Mouse (Mus musculus): Measurements from ENCODE around the gene Asic1. TPM values are rescaled to one million over a fixed set of nuclear protein-coding genes. Genes with fewer than 3 reads are reported as not detected.

Asic1 gene
- polyA plus RNA-seq, 1 experiment from 2014 or later: 68.9 TPM

GRCm38 (mm10) chr15:99703676-99704040, 33.5 kb downstream of the Asic1 start:
- Histone ChIP-seq H3K9ac (replicated peaks) (peak overlapping the region; percentile 93), H3K4me3 (replicated peaks) (peak overlapping the region; percentile 84), H3K9me3 (replicated peaks) (no peaks in the 10 kb centered on the region), H3K36me3 (peaks cover 44% of the 10 kb centered on the region), H3K27me3 (replicated peaks) (no peaks in the 10 kb centered on the region), H3K4me2 (peak overlapping the region; percentile 82), H3K27ac (replicated peaks) (peak overlapping the region; percentile 98), H3K4me1 (peaks cover 36% of the 10 kb centered on the region)
- ATAC-seq (ENCODE audit: low FRiP score): no peak
- WGBS: 56% methylated on average over 5 of the region's 5 CpGs

DNA sequence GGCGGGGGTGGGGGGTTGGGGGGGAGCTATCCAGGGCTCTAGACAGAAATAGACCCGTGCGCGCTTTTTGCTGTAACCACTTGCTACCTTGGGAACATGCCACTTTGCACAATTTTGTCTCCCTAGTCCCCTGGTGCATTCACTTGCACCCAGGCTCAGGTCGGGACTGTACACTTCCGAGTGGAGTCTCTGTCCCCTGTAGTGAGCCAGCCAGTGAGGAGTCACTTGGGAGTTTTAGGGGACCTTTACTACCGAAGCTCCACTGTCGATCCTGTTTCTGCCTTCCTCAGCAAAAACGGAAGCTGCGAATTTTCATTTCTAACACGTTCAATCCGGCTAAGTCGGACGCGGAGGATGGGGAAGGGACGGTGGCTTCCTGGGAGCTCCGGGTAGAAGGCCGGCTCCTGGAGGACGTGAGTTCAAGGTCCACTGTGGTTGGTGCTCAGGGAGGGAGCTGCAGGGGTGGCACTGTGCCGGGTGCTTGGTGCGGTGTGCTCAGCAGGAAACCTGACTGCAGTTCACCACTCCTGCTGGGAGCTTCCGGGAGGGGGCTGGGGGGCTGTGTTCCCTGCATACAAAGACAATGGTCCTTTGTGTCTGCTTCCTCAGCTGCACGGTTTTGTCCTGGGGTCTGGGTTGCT, 34.0 kb downstream of the Asic1 start:
- H3K9me3 ChIP-seq (replicated peaks): no peaks in the 10 kb centered on the region

GRCm38 (mm10) chr15:99704881-99705280, 34.7 kb downstream of the Asic1 start:
- Histone ChIP-seq H3K36me3 (peaks cover 44% of the 10 kb centered on the region), H3K4me3 (replicated peaks) (peak overlapping the region; percentile 84), H3K27me3 (replicated peaks) (no peaks in the 10 kb centered on the region), H3K27ac (replicated peaks) (peak overlapping the region; percentile 98), H3K9me3 (replicated peaks) (no peaks in the 10 kb centered on the region), H3K4me2 (peak overlapping the region; percentile 82), H3K4me1 (peaks cover 36% of the 10 kb centered on the region), H3K9ac (replicated peaks) (peak overlapping the region; percentile 93; the same call in 1 of the 2 replicates)
- 7% methylated on average over 7 of the region's 7 CpGs for WGBS
- ATAC-seq (ENCODE audit: low FRiP score): no peak

More for the DNA sequence above, 34.0 kb downstream of the Asic1 start:
- no peak for ATAC-seq (ENCODE audit: low FRiP score)
- Histone ChIP-seq H3K27ac (replicated peaks) (peak overlapping the region; percentile 98), H3K36me3 (peaks cover 44% of the 10 kb centered on the region), H3K4me3 (replicated peaks) (peak overlapping the region; percentile 84), H3K4me1 (peaks cover 36% of the 10 kb centered on the region), H3K9ac (replicated peaks) (peak overlapping the region; percentile 93), H3K27me3 (replicated peaks) (no peaks in the 10 kb centered on the region), H3K4me2 (peak overlapping the region; percentile 82)
- WGBS: 12% methylated on average over 23 of the region's 23 CpGs

GRCm38 (mm10) chr15:99705440-99706048, 35.4 kb downstream of the Asic1 start, which contains the start of gene Gm17349:
Gene Gm17349 (minus strand): TSS chr15:99705490.
- H3K36me3 ChIP-seq: peaks cover 49% of the 10 kb centered on the region

DNA sequence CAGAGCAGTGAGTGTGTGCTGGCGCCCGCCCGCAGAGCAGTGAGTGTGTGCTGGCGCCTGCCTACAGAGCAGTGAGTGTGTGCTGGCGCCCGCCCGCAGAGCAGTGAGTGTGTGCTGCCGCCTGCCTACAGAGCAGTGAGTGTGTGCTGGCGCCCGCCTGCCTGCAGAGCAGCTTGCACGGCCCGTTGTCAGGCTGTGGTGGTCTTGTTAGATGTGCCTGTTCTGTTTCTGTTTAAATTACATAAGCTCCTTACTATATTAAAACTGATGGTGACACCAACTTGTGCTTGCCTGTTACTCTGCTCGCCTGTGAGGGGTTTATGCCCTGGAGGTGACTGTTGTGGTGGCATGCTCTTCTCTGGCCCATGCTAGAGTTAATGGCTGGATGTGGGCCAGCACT, 38.0 kb downstream of the Asic1 start:
- Histone ChIP-seq H3K4me2 (no peak overlapping the region), H3K27me3 (replicated peaks) (no peaks in the 10 kb centered on the region), H3K9me3 (replicated peaks) (no peaks in the 10 kb centered on the region), H3K4me1 (peaks cover 23% of the 10 kb centered on the region), H3K9ac (replicated peaks) (no peak overlapping the region), H3K4me3 (replicated peaks) (no peak overlapping the region), H3K36me3 (peaks cover 75% of the 10 kb centered on the region), H3K27ac (replicated peaks) (no peak overlapping the region)
- 97% methylated on average over 13 of the region's 13 CpGs for WGBS
- ATAC-seq (ENCODE audit: low FRiP score): no peak

More at GRCm38 (mm10) chr15:99705440-99706048, 35.4 kb downstream of the Asic1 start, which contains the start of gene Gm17349:
- Histone ChIP-seq H3K9ac (replicated peaks) (peak within 1 kb of the TSS; percentile 93), H3K4me2 (peak within 1 kb of the TSS; percentile 82), H3K4me1 (peaks cover 36% of the 10 kb centered on the region), H3K4me3 (replicated peaks) (peak within 1 kb of the TSS; percentile 84), H3K9me3 (replicated peaks) (no peaks in the 10 kb centered on the region), H3K27ac (replicated peaks) (peak within 1 kb of the TSS; percentile 98), H3K27me3 (replicated peaks) (no peaks in the 10 kb centered on the region)
- 66% methylated on average over 11 of the region's 11 CpGs for WGBS
- no peak for ATAC-seq (ENCODE audit: low FRiP score)

- peaks cover 83% of the 10 kb centered on the region for H3K36me3 ChIP-seq
- H3K4me2 ChIP-seq: no peak overlapping the region
- H3K27me3 ChIP-seq (replicated peaks): no peaks in the 10 kb centered on the region
- peaks cover 21% of the 10 kb centered on the region for H3K4me1 ChIP-seq
- WGBS: 92% methylated on average over 10 of the region's 10 CpGs
- H3K9me3 ChIP-seq (replicated peaks): no peaks in the 10 kb centered on the region
- no peak overlapping the region for H3K9ac ChIP-seq (replicated peaks)
- H3K27ac ChIP-seq (replicated peaks): no peak overlapping the region
- no peak for ATAC-seq (ENCODE audit: low FRiP score)
- no peak overlapping the region for H3K4me3 ChIP-seq (replicated peaks)
Measured at GRCm38 (mm10) chr15:99710221-99711190, 40.3 kb downstream of the Asic1 start.

DNA sequence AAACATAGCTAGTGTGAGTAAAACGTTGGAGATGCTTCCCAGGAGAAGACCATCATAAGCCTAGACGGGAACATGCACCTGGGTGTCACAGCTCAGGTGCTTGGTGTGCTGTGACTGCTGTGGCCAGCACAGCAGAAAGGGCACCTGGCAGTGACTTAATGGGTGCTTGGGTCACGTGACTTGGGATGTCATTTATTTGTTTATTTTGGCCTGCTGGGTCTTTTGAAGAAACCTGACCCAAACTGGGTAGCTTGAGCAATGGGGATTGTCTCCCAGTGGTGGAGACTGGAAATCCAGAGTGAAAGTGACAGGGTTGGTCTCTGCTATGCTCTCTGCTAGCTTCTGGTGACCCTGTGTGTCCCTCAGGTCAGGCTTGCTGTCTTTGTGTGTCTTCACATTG, 41.3 kb downstream of the Asic1 start:
- no peak for ATAC-seq (ENCODE audit: low FRiP score)
- H3K4me3 ChIP-seq (replicated peaks): no peak overlapping the region
- no peak overlapping the region for H3K4me2 ChIP-seq
- H3K36me3 ChIP-seq: peaks cover 75% of the 10 kb centered on the region
- no peak overlapping the region for H3K9ac ChIP-seq (replicated peaks)
- H3K27me3 ChIP-seq (replicated peaks): no peaks in the 10 kb centered on the region
- 71% methylated on average over 3 of the region's 3 CpGs for WGBS
- no peak overlapping the region for H3K27ac ChIP-seq (replicated peaks)
- peaks cover 29% of the 10 kb centered on the region for H3K4me1 ChIP-seq
- H3K9me3 ChIP-seq (replicated peaks): no peaks in the 10 kb centered on the region

DNA sequence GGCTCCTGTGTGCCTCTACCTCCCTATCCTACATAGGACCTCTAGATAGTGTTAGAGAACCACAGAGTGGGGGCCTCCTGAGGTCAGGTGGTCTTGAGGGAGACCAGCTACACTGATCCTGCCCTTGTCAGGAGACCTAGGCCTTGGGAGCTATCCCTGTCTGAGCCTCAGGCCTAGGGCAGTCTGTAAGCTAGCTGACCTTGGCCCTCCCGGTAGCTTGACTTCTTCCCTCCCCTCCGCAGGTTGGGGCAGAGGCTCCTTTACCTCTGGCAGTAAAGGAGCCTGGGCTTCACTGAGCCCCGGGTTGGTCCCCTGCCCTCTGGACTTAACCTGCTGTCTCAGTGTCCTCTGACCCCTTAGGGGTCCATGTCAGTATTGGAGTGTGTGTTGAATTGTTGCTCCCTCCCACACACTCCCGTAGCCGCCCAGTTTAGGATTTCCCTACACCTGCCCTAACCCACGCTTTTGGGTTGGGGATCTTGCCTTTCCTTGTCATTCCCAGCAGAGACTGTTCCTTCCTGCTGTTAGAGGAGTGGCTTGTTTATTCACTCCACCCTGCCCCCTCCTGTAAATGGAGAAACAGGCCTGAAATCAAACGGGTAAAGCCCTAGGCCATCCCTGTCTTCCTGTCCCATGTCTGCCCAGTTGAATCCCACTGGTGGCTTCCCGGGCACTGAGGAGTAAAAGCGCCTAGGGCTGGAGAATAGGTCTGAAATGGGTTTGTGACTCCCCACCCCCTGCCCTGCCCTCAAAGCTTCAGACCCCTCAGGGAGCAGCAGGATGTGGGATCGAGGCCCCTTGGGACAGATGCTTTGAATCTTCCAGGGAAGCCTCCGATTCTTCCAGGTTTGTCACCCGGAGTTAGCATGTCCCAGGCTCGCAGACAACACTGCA, 42.7 kb downstream of the Asic1 start:
- Histone ChIP-seq H3K4me3 (replicated peaks) (no peak overlapping the region), H3K9me3 (replicated peaks) (no peaks in the 10 kb centered on the region), H3K36me3 (peaks cover 63% of the 10 kb centered on the region), H3K4me2 (no peak overlapping the region), H3K9ac (replicated peaks) (no peak overlapping the region), H3K27me3 (replicated peaks) (no peaks in the 10 kb centered on the region), H3K4me1 (peaks cover 42% of the 10 kb centered on the region), H3K27ac (replicated peaks) (0 out of 2 replicates have a peak overlapping the region, but pooled peaks have one; percentile 48)
- 64% methylated on average over 13 of the region's 13 CpGs for WGBS
- no peak for ATAC-seq (ENCODE audit: low FRiP score)

GRCm38 (mm10) chr15:99713569-99713968, 43.4 kb downstream of the Asic1 start:
- 75% methylated on average over 3 of the region's 3 CpGs for WGBS
- peaks cover 43% of the 10 kb centered on the region for H3K4me1 ChIP-seq
- 0 out of 2 replicates have a peak overlapping the region, but pooled peaks have one; percentile 48 for H3K27ac ChIP-seq (replicated peaks)

GRCm38 (mm10) chr15:99714206-99714605, 44.0 kb downstream of the Asic1 start:
- 47% methylated on average over 4 of the region's 4 CpGs for WGBS
- Histone ChIP-seq H3K4me2 (no peak overlapping the region), H3K4me1 (peaks cover 43% of the 10 kb centered on the region), H3K27me3 (replicated peaks) (no peaks in the 10 kb centered on the region), H3K27ac (replicated peaks) (peak overlapping the region; percentile 76; the same call in 1 of the 2 replicates), H3K9me3 (replicated peaks) (no peaks in the 10 kb centered on the region), H3K9ac (replicated peaks) (no peak overlapping the region), H3K4me3 (replicated peaks) (no peak overlapping the region), H3K36me3 (peaks cover 50% of the 10 kb centered on the region)
- no peak for ATAC-seq (ENCODE audit: low FRiP score)

More at GRCm38 (mm10) chr15:99713569-99713968, 43.4 kb downstream of the Asic1 start:
- ATAC-seq (ENCODE audit: low FRiP score): no peak
- Histone ChIP-seq H3K27me3 (replicated peaks) (no peaks in the 10 kb centered on the region), H3K9ac (replicated peaks) (no peak overlapping the region), H3K36me3 (peaks cover 57% of the 10 kb centered on the region), H3K9me3 (replicated peaks) (no peaks in the 10 kb centered on the region), H3K4me3 (replicated peaks) (no peak overlapping the region), H3K4me2 (no peak overlapping the region)
